In genomic region chr9:76003637-76004036, GRCm38 (mm10) we compare ENCODE assay signal across 15 mouse cellular contexts. TPM values are rescaled to one million over a fixed set of nuclear protein-coding genes. Genes with fewer than 3 reads are reported as not detected.
DNase-seq lines count a peak whose midpoint lies in the region; ATAC-seq and TF ChIP-seq lines count a peak whose summit lies in the region.
"Had no signal": no experiment of that assay in that cellular context is flagged by ENCODE, and none has a peak within 500 bp of the region (broad histone marks: within the 10 kb centered on the region; RNA-seq: fewer than 3 reads in every experiment).

No protein-coding gene starts in this region.

- no peak overlapping the region for H3K9ac ChIP-seq in heart, embryonic 12.5 days
- no peak overlapping the region for H3K9ac ChIP-seq in intestine, embryonic 15.5 days
- H3K9ac ChIP-seq: forebrain, embryonic 12.5 days; hindbrain, embryonic 15.5 days had no signal

- peak; percentile 21 for DNase-seq in gastrocnemius, adult 2 months
- DNase-seq in gastrocnemius, postnatal 36 days, result no peak
- DNase-seq in 3T3-L1 (ENCODE audit: low read depth, low spot score), result peak; percentile 93
- peak; percentile 77 for DNase-seq in lung, postnatal 36 days
- DNase-seq in cerebellum, postnatal 4 days (ENCODE audit: low spot score in 2 of 2), result no peak
- no peak for DNase-seq in urinary bladder, adult 18-20 months (ENCODE audit: low spot score in 2 of 2)
- DNase-seq: adrenal gland, postnatal 14 days; gastrocnemius, postnatal 25 days; spleen, adult 18-20 months; thymus, adult 2 months had no signal

- 0 out of 2 replicates have a peak overlapping the region, but pooled peaks have one; percentile 9 for H3K4me2 ChIP-seq in heart, embryonic 12.5 days
- no peak overlapping the region for H3K4me2 ChIP-seq in intestine, embryonic 15.5 days (replicated peaks)
- H3K4me2 ChIP-seq: forebrain, embryonic 12.5 days; hindbrain, embryonic 15.5 days had no signal

- H3K27ac ChIP-seq in gastrocnemius, adult 2 months, result peak overlapping the region; percentile 61
- no peak overlapping the region for H3K27ac ChIP-seq in heart, embryonic 12.5 days (ENCODE audit: poor library complexity, severe bottlenecking)
- H3K27ac ChIP-seq in intestine, embryonic 15.5 days, result no peak overlapping the region
- H3K27ac ChIP-seq: forebrain, embryonic 12.5 days; hindbrain, embryonic 15.5 days; macrophage had no signal

- TF ChIP-seq CTCF in gastrocnemius, adult 2 months (IDR thresholded peaks at IDR 0.05), result no peak

- no peaks in the 10 kb centered on the region for H3K36me3 ChIP-seq in heart, embryonic 12.5 days
- H3K36me3 ChIP-seq in intestine, embryonic 15.5 days, result no peaks in the 10 kb centered on the region
- H3K36me3 ChIP-seq: forebrain, embryonic 12.5 days; hindbrain, embryonic 15.5 days had no signal

- intact Hi-C loops in gastrocnemius, adult 2 months (cut with DNase I), result loop anchor here (10.0 kb wide), 1 partner anchor 101 kb away; no protein-coding TSS in a partner anchor
- intact Hi-C loops in gastrocnemius, postnatal 36 days (cut with DNase I), result no loop called here

- no peak overlapping the region for H3K4me3 ChIP-seq in gastrocnemius, adult 2 months
- H3K4me3 ChIP-seq in heart, embryonic 12.5 days, result no peak overlapping the region
- no peak overlapping the region for H3K4me3 ChIP-seq in intestine, embryonic 15.5 days (replicated peaks)
- H3K4me3 ChIP-seq: forebrain, embryonic 12.5 days; hindbrain, embryonic 15.5 days had no signal

- no peaks in the 10 kb centered on the region for H3K9me3 ChIP-seq in heart, embryonic 12.5 days (replicated peaks)
- no peaks in the 10 kb centered on the region for H3K9me3 ChIP-seq in intestine, embryonic 15.5 days
- H3K9me3 ChIP-seq: forebrain, embryonic 12.5 days; hindbrain, embryonic 15.5 days had no signal

- WGBS in heart, embryonic 12.5 days, result 40% methylated on average over 6 of the region's 6 CpGs
- WGBS in intestine, embryonic 15.5 days, result 36% methylated on average over 6 of the region's 6 CpGs

- H3K4me1 ChIP-seq in heart, embryonic 12.5 days (replicated peaks), result peaks cover 14% of the 10 kb centered on the region; the same call in 1 of the 2 replicates
- H3K4me1 ChIP-seq in intestine, embryonic 15.5 days (replicated peaks), result no peaks in the 10 kb centered on the region
- H3K4me1 ChIP-seq: hindbrain, embryonic 15.5 days had no signal

- H3K27me3 ChIP-seq in heart, embryonic 12.5 days (replicated peaks), result no peaks in the 10 kb centered on the region
- H3K27me3 ChIP-seq in intestine, embryonic 15.5 days (replicated peaks), result no peaks in the 10 kb centered on the region
- H3K27me3 ChIP-seq: forebrain, embryonic 12.5 days; hindbrain, embryonic 15.5 days had no signal

- no peak for ATAC-seq in heart, embryonic 12.5 days (ENCODE audit: insufficient number of reproducible peaks, low FRiP score)
- no peak for ATAC-seq in intestine, embryonic 15.5 days

RNA-seq across cellular contexts. Expression of gene Hmgcll1, which starts 11.0 kb away (rescaled TPM):
- under 1 TPM; 0.17 to 0.28 TPM for total RNA-seq in gastrocnemius, adult 2 months (2021)
- under 1 TPM; 0.07 to 0.18 TPM for total RNA-seq in gastrocnemius, postnatal 36 days (2021)
- 2.0 and 2.6 TPM in 2 replicates for polyA plus RNA-seq in heart, embryonic 12.5 days (2016; fragmentation: Nextera tagmentation; extraction: Ambion mirVana)
- 1.2 and 1.5 TPM in 2 replicates for polyA plus RNA-seq in intestine, embryonic 15.5 days (2015; fragmentation: Nextera tagmentation; extraction: Ambion mirVana)
- polyA plus RNA-seq: macrophage had no signal

Comparison
In these comparisons a context has a peak if more than half of its experiments do, and no peak if none do; other contexts are left out.
1. DNase-seq: peak in gastrocnemius, adult 2 months (single experiment), 3T3-L1 (single experiment) and lung, postnatal 36 days (single experiment); none in gastrocnemius, postnatal 36 days (0 of 2), cerebellum, postnatal 4 days (0 of 2) and urinary bladder, adult 18-20 months (0 of 2).